Mouse (Mus musculus) ES-Bruce4 (cell line): ENCODE measurements at regions not wholly inside any gene's neighbourhood (a gene's known extent, or its start where the extent isn't known, plus 50 kb on each side); places are given as distances from the start of the nearest gene placed in this dataset.

ENCODE experiments used
- CTCF ChIP-seq: IDR thresholded peaks from one replicate; pipeline ENCODE4 v1.8.1; 2011; ENCODE audit warnings: low read depth, low read length
- EP300 ChIP-seq: IDR thresholded peaks from 2 replicates; pipeline ENCODE4 v1.6.1; 2011; ENCODE audit warnings: low read depth, low read length; ENCODE audit not compliant: insufficient read depth

- TF ChIP-seq CTCF = no peak
- no peak for TF ChIP-seq EP300
These were observed 356.1 kb upstream of the Zfp462 start for GRCm38 (mm10) chr4:54588704-54589103.
